Mouse (Mus musculus) intestine, embryonic 16.5 days (tissue): ENCODE measurements around the gene Tmem205. TPM values are rescaled to one million over a fixed set of nuclear protein-coding genes. Genes with fewer than 3 reads are reported as not detected.

Experiments used
- ATAC-seq: fragments of 200-750 bp; cut with Nextera tagmentation; 2 replicates; pipeline ENCODE4 v1.8.0; 2017; ENCODE audit warnings: moderate TSS enrichment, moderate library complexity
- H3K27ac ChIP-seq: fragments of 300-500 bp; sonication (generic); 2 replicates; pipeline ENCODE4 v1.5.1; 2014; ENCODE audit warnings: mild to moderate bottlenecking, low read length
- H3K27me3 ChIP-seq: fragments of 300-500 bp; sonication (generic); replicated peaks from 2 replicates; pipeline ENCODE4 v1.6.1; 2014; ENCODE audit warnings: low read length, control low read depth, mixed read lengths; ENCODE audit not compliant: control insufficient read depth, insufficient read depth
- H3K36me3 ChIP-seq: fragments of 300-500 bp; sonication (generic); 2 replicates; pipeline ENCODE4 v1.6.1; 2014; ENCODE audit warnings: low read length, control low read depth; ENCODE audit not compliant: control insufficient read depth, insufficient read depth
- H3K4me1 ChIP-seq: fragments of 300-500 bp; sonication (generic); 2 replicates; pipeline ENCODE4 v1.6.1; 2014; ENCODE audit warnings: low read length, control low read depth, mixed read lengths; ENCODE audit not compliant: control insufficient read depth, insufficient read depth
- H3K4me2 ChIP-seq: fragments of 300-500 bp; sonication (generic); 2 replicates; pipeline ENCODE4 v1.6.1; 2014; ENCODE audit warnings: low read depth, low read length, control low read depth
- H3K4me3 ChIP-seq: fragments of 300-500 bp; sonication (generic); 2 replicates; pipeline ENCODE4 v1.5.1; 2014; ENCODE audit warnings: mild to moderate bottlenecking, low read length
- H3K9ac ChIP-seq: fragments of 300-500 bp; sonication (generic); 2 replicates; pipeline ENCODE4 v1.6.1; 2014; ENCODE audit warnings: low read depth, low read length
- H3K9me3 ChIP-seq: fragments of 300-500 bp; sonication (generic); 2 replicates; pipeline ENCODE4 v1.6.1; 2016; ENCODE audit warnings: low read length, control low read depth; ENCODE audit not compliant: control insufficient read depth
- WGBS: fragments of 180-500 bp; shearing (Covaris S2); extraction: QIAGEN DNeasy Blood & Tissue Kit; methylation state at CpG from one replicate; pipeline ENCODE4 v1.1.7; 2014; 5-methylcytosine and 5-hydroxymethylcytosine counted together
- polyA plus RNA-seq: library from polyadenylated mRNA; unstranded; fragments of >200 nt; fragmentation: Nextera tagmentation; extraction: Ambion mirVana; gene quantifications from 2 replicates; pipeline ENCODE4 v1.2.1, GENCODE M21; 2015

Gene Tmem205
- polyA plus RNA-seq, 1 experiment from 2014 or later, result 97.0 TPM

- Histone ChIP-seq H3K9me3 (no peaks in the 10 kb centered on the region), H3K4me1 (peaks cover 5% of the 10 kb centered on the region; the same call in 1 of the 2 replicates), H3K27me3 (no peaks in the 10 kb centered on the region), H3K27ac (no peak overlapping the region), H3K4me3 (no peak overlapping the region), H3K36me3 (no peaks in the 10 kb centered on the region), H3K4me2 (no peak overlapping the region), H3K9ac (no peak overlapping the region)
- ATAC-seq, result no peak
- WGBS, result 86% methylated on average over 7 of the region's 7 CpGs
Measured at GRCm38 (mm10) chr9:21935466-21936131, 8.2 kb upstream of the Tmem205 start.

GRCm38 (mm10) chr9:21934021-21934420 is 6.7 kb upstream of the Tmem205 start:
- Histone ChIP-seq H3K4me2 (no peak overlapping the region), H3K4me3 (no peak overlapping the region), H3K9me3 (no peaks in the 10 kb centered on the region), H3K9ac (no peak overlapping the region), H3K27me3 (no peaks in the 10 kb centered on the region), H3K27ac (no peak overlapping the region), H3K36me3 (no peaks in the 10 kb centered on the region), H3K4me1 (peaks cover 5% of the 10 kb centered on the region; the same call in 1 of the 2 replicates)
- WGBS, result 93% methylated on average over 12 of the region's 12 CpGs
- ATAC-seq, result no peak

DNA sequence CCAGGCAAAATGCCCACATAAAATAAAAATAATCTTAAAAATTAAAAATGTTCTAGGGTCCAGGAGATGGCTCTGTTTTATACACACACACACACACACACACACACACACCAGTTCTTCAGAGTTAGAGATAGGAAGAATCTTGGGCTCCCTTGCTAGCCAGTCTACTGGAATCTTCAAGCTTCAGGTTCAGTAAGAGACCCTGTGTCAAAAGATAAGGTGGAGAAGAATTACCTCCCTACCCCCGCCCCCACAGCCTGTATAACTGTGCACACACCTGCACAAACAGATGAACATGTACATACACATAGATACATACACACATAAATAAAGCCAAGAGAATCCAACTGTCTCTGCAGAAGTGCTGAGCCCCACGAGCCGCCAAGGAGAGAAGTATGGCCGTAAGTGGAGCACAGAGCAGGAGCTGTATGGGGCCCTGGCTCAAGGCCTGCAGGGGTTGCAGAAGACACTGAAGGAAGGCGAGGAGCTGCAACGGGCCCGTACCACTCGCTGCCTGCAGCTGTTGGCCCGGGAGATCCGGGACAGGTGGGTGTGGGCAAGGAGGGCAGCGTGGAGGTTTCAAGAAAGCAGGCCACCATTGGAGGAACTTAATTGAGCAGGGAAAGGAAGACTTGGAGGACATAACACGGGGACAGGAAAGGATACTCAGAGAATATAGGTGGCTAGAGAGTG is 5.2 kb upstream of the Tmem205 start:
- peaks cover 5% of the 10 kb centered on the region; the same call in 1 of the 2 replicates for H3K4me1 ChIP-seq
- no peak overlapping the region for H3K9ac ChIP-seq
- ATAC-seq, result no peak
- H3K9me3 ChIP-seq, result no peaks in the 10 kb centered on the region
- H3K36me3 ChIP-seq, result no peaks in the 10 kb centered on the region
- H3K27me3 ChIP-seq, result no peaks in the 10 kb centered on the region
- WGBS, result 55% methylated on average over 12 of the region's 12 CpGs
- no peak overlapping the region for H3K4me3 ChIP-seq
- H3K4me2 ChIP-seq, result no peak overlapping the region
- no peak overlapping the region for H3K27ac ChIP-seq

GRCm38 (mm10) chr9:21932006-21932405 is 4.7 kb upstream of the Tmem205 start:
- WGBS, result 59% methylated on average over 2 of the region's 2 CpGs
- Histone ChIP-seq H3K27ac (no peak overlapping the region), H3K9ac (no peak overlapping the region), H3K4me1 (peaks cover 5% of the 10 kb centered on the region; the same call in 1 of the 2 replicates), H3K9me3 (no peaks in the 10 kb centered on the region), H3K27me3 (no peaks in the 10 kb centered on the region), H3K4me2 (no peak overlapping the region), H3K36me3 (no peaks in the 10 kb centered on the region), H3K4me3 (no peak overlapping the region)
- ATAC-seq, result no peak

DNA sequence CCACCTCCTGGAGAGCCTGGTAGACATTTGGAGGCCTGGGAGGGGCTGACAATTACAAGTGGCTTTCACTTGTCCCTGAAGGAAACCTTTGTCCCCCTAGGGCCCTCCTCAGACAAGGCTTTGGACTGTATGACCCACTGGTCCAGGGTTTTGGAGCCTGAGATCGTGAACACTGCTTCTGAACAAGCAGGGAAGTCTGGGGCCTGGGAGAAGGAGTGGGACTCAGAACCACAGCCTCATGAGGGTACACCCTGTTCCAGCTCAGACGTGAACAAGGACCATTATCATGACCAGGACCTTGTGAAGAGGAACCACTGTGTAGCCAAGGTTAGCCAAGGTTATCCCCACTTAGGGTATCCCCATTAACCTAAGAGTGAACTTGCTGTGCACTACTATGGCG is 1.9 kb upstream of the Tmem205 start:
- H3K4me2 ChIP-seq, result no peak overlapping the region
- no peaks in the 10 kb centered on the region for H3K27me3 ChIP-seq
- H3K9me3 ChIP-seq, result no peaks in the 10 kb centered on the region
- no peak overlapping the region for H3K27ac ChIP-seq
- 77% methylated on average over 3 of the region's 3 CpGs for WGBS
- H3K4me1 ChIP-seq, result peaks cover 8% of the 10 kb centered on the region
- H3K36me3 ChIP-seq, result peaks cover 3% of the 10 kb centered on the region; the same call in 1 of the 2 replicates
- ATAC-seq, result no peak
- H3K9ac ChIP-seq, result no peak overlapping the region
- H3K4me3 ChIP-seq, result no peak overlapping the region

DNA sequence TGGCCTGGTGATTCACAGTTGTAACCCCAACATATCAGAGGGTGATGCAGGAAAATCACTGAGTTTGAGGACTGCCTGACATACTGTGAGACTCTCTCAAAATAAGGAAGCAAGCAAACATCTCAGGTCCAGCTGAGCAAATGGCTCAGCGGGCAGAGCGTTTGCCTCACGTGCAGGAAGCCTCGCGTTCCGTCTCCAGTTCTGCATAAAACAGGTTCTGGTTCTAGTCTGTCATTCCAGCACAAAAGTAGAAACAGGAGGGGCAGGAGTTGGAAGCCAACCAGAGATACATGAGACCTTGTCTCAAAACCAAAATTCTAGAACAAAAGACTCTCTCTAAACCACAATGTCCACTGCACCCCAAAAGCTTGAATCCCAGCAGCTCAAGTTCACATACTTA is 572 bp downstream of the Tmem205 start:
- WGBS, result 2% methylated on average over 6 of the region's 6 CpGs

DNA sequence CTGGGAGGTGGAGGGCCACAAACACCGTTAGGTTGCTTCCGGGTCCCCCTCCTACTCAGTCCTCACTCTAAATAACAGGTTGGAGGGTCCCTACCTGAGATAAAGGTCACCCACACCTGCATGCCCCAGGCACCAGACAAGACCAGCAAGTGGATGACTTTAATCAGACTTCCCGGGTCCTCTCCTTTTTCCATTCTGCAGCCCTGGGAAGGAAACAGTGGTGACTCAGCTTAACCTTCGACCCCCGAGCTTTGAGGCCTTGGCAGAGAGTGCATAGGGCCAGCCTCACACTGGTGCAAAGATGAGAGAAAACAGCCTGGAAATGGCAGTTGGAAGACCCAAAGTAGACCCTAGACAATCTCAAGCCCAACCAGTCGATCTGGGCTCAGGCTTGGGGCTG is 1.2 kb downstream of the Tmem205 start:
- H3K27ac ChIP-seq, result peak overlapping the region; percentile 67; the same call in 1 of the 2 replicates
- no peaks in the 10 kb centered on the region for H3K27me3 ChIP-seq
- peak overlapping the region; percentile 48 for H3K4me2 ChIP-seq
- H3K9ac ChIP-seq, result no peak overlapping the region
- peaks cover 8% of the 10 kb centered on the region for H3K4me1 ChIP-seq
- H3K36me3 ChIP-seq, result peaks cover 3% of the 10 kb centered on the region; the same call in 1 of the 2 replicates
- no peak for ATAC-seq
- no peaks in the 10 kb centered on the region for H3K9me3 ChIP-seq
- peak overlapping the region; percentile 67 for H3K4me3 ChIP-seq
- WGBS, result 65% methylated on average over 6 of the region's 6 CpGs

More for the DNA sequence above, 572 bp downstream of the Tmem205 start:
- Histone ChIP-seq H3K4me1 (peaks cover 8% of the 10 kb centered on the region), H3K27ac (peak overlapping the region; percentile 67), H3K4me2 (peak overlapping the region; percentile 48), H3K9me3 (no peaks in the 10 kb centered on the region), H3K4me3 (peak overlapping the region; percentile 67), H3K36me3 (peaks cover 3% of the 10 kb centered on the region; the same call in 1 of the 2 replicates), H3K9ac (peak overlapping the region; percentile 78), H3K27me3 (no peaks in the 10 kb centered on the region)
- no peak for ATAC-seq

- peaks cover 3% of the 10 kb centered on the region; the same call in 1 of the 2 replicates for H3K36me3 ChIP-seq
- WGBS, result 96% methylated on average over 1 of the region's 1 CpGs
- no peak overlapping the region for H3K27ac ChIP-seq
- H3K4me1 ChIP-seq, result peaks cover 8% of the 10 kb centered on the region
- no peak overlapping the region for H3K4me3 ChIP-seq
- ATAC-seq, result no peak
- H3K4me2 ChIP-seq, result no peak overlapping the region
- no peak overlapping the region for H3K9ac ChIP-seq
- H3K9me3 ChIP-seq, result no peaks in the 10 kb centered on the region
- H3K27me3 ChIP-seq, result no peaks in the 10 kb centered on the region
Measured at GRCm38 (mm10) chr9:21925506-21925905, 1.9 kb downstream of the Tmem205 start.

DNA sequence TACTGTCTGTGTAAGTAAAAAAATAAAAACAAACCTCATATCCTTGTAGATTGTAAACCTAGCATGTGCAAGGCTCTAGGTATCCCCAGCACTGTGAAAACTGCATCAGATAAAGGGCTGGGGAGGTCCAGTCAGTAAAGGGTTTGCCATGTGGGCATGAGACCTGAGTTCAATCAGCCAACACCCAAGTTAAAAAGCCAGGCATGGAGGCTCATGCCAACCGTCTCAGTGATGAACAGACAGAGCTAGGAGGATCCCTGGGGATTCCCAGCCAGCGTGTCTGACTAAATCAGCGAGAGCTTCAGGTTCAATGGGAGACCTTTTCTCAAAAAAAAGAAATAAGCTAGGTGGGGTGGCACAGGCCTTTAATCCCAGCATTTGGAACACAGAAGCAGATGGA is 2.3 kb downstream of the Tmem205 start:
- H3K36me3 ChIP-seq, result peaks cover 3% of the 10 kb centered on the region; the same call in 1 of the 2 replicates
- peaks cover 8% of the 10 kb centered on the region for H3K4me1 ChIP-seq

More for the DNA sequence above, 2.3 kb downstream of the Tmem205 start:
- Histone ChIP-seq H3K27me3 (no peaks in the 10 kb centered on the region), H3K9ac (no peak overlapping the region), H3K4me3 (no peak overlapping the region), H3K27ac (no peak overlapping the region), H3K4me2 (no peak overlapping the region), H3K9me3 (no peaks in the 10 kb centered on the region)
- ATAC-seq, result no peak
- 93% methylated on average over 3 of the region's 3 CpGs for WGBS
